Mouse (Mus musculus) testis, adult 2 months (tissue): ENCODE results near the gene Scnm1.

Experiments used
- CTCF ChIP-seq: fragments of 200-500 bp; IDR thresholded peaks from 2 replicates; pipeline ENCODE4 v1.5.1; 2012; ENCODE audit warnings: low read depth, mild to moderate bottlenecking, inconsistent platforms, low read length, moderate library complexity; ENCODE audit not compliant: control insufficient read depth, insufficient read depth, insufficient replicate concordance
- POLR2A ChIP-seq: fragments of 200-500 bp; IDR thresholded peaks from 2 replicates; pipeline ENCODE4 v1.6.1; 2012; ENCODE audit warnings: low read depth, mild to moderate bottlenecking, inconsistent platforms, low read length, moderate library complexity; ENCODE audit not compliant: control insufficient read depth

- no peak for TF ChIP-seq POLR2A
- TF ChIP-seq CTCF: no peak
Observed at GRCm38 (mm10) chr3:95177583-95177982, 43.8 kb upstream of the Scnm1 start.
